Mouse (Mus musculus) midbrain, embryonic 14.5 days (tissue): ENCODE results near the gene Hoxb4. TPM values are rescaled to one million over a fixed set of nuclear protein-coding genes. Genes with fewer than 3 reads are reported as not detected.

Source experiments
- ATAC-seq: fragments of 200-750 bp; cut with Nextera tagmentation; 2 replicates; pipeline ENCODE4 v1.8.0; 2017; ENCODE audit warnings: moderate number of reproducible peaks, moderate library complexity; ENCODE audit not compliant: low FRiP score, low TSS enrichment
- DNase-seq: peaks from one replicate; pipeline ENCODE4 v3.0.0-alpha.2; 2015
- H3K27ac ChIP-seq: fragments of 300-500 bp; sonication (generic); replicated peaks from 2 replicates; pipeline ENCODE4 v1.5.1; 2014; ENCODE audit warnings: mild to moderate bottlenecking, low read depth, low read length, moderate library complexity
- H3K27me3 ChIP-seq: fragments of 300-500 bp; sonication (generic); 2 replicates; pipeline ENCODE4 v1.6.1; 2014; ENCODE audit warnings: low read length, control low read depth, mixed read lengths; ENCODE audit not compliant: control insufficient read depth, insufficient read depth
- H3K36me3 ChIP-seq: fragments of 300-500 bp; sonication (generic); 2 replicates; pipeline ENCODE4 v1.6.1; 2014; ENCODE audit warnings: low read length, control low read depth; ENCODE audit not compliant: control insufficient read depth, insufficient read depth
- H3K4me1 ChIP-seq: fragments of 300-500 bp; sonication (generic); 2 replicates; pipeline ENCODE4 v1.6.1; 2014; ENCODE audit warnings: mild to moderate bottlenecking, antibody characterized with exemption, low read length, control low read depth; ENCODE audit not compliant: control insufficient read depth, insufficient read depth
- H3K4me2 ChIP-seq: fragments of 300-500 bp; sonication (generic); 2 replicates; pipeline ENCODE4 v1.6.1; 2014; ENCODE audit warnings: mild to moderate bottlenecking, low read length, moderate library complexity
- H3K4me3 ChIP-seq: fragments of 300-500 bp; sonication (generic); replicated peaks from 2 replicates; pipeline ENCODE4 v1.5.1; 2014; ENCODE audit warnings: low read depth, low read length
- H3K9ac ChIP-seq: fragments of 300-500 bp; sonication (generic); replicated peaks from 2 replicates; pipeline ENCODE4 v1.6.1; 2014; ENCODE audit warnings: mild to moderate bottlenecking, low read length, moderate library complexity
- H3K9me3 ChIP-seq: fragments of 300-500 bp; sonication (generic); 2 replicates; pipeline ENCODE4 v1.6.1; 2016; ENCODE audit warnings: low read length, control low read depth, mixed read lengths; ENCODE audit not compliant: control insufficient read depth
- WGBS: fragments of 180-500 bp; shearing (Covaris S2); extraction: QIAGEN DNeasy Blood & Tissue Kit; methylation state at CpG from one replicate; pipeline ENCODE4 v1.1.7; 2014; 5-methylcytosine and 5-hydroxymethylcytosine counted together
- polyA plus RNA-seq: library from polyadenylated mRNA; unstranded; fragments of >200 nt; fragmentation: Nextera tagmentation; extraction: Ambion mirVana; gene quantifications from 2 replicates; pipeline ENCODE4 v1.2.1, GENCODE M21; 2014

Gene Hoxb4
- polyA plus RNA-seq, 1 experiment from 2014 or later = not detected

GRCm38 (mm10) chr11:96342576-96342930 lies 24.5 kb downstream of the Hoxb4 start:
- ATAC-seq (no peak), DNase-seq (no peak)
- 1% methylated on average over 4 of the region's 4 CpGs for WGBS
- Histone ChIP-seq H3K9ac (no peak overlapping the region), H3K27me3 (peaks cover 95% of the 10 kb centered on the region), H3K9me3 (no peaks in the 10 kb centered on the region), H3K4me3 (no peak overlapping the region), H3K4me1 (no peaks in the 10 kb centered on the region), H3K36me3 (no peaks in the 10 kb centered on the region), H3K27ac (no peak overlapping the region), H3K4me2 (no peak overlapping the region)

DNA sequence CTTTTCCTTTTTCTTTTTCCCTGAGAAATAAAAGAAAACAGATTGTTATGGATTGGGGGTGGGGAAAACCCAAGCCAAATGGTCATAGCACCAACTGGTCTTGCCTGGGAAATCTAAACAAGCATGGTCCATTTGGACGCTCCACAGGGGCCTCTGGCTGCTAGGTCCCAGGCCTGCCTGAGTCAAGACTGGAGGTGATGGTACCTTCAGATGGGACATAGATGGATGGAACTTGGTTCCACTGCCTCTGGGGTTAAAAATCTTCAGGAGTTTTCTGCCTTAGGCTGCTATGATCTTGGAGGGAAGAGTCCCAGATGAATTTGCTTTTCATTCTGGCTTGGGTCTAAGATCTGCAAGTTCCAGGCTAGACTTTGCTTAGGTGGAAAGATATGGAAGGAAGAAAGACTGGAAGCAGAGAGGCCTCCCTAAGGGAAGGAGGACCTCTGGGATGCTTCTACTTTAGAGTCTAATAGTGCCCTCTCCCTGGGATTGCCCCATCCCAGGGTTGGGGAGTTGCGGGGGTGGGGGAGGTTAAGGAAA lies 25.2 kb downstream of the Hoxb4 start:
- Histone ChIP-seq H3K9me3 (no peaks in the 10 kb centered on the region), H3K27ac (no peak overlapping the region), H3K36me3 (no peaks in the 10 kb centered on the region), H3K4me2 (no peak overlapping the region), H3K27me3 (peaks cover 95% of the 10 kb centered on the region), H3K4me3 (no peak overlapping the region), H3K9ac (no peak overlapping the region), H3K4me1 (no peaks in the 10 kb centered on the region)
- ATAC-seq (no peak), DNase-seq (no peak)
- WGBS = 6% methylated on average over 2 of the region's 2 CpGs

DNA sequence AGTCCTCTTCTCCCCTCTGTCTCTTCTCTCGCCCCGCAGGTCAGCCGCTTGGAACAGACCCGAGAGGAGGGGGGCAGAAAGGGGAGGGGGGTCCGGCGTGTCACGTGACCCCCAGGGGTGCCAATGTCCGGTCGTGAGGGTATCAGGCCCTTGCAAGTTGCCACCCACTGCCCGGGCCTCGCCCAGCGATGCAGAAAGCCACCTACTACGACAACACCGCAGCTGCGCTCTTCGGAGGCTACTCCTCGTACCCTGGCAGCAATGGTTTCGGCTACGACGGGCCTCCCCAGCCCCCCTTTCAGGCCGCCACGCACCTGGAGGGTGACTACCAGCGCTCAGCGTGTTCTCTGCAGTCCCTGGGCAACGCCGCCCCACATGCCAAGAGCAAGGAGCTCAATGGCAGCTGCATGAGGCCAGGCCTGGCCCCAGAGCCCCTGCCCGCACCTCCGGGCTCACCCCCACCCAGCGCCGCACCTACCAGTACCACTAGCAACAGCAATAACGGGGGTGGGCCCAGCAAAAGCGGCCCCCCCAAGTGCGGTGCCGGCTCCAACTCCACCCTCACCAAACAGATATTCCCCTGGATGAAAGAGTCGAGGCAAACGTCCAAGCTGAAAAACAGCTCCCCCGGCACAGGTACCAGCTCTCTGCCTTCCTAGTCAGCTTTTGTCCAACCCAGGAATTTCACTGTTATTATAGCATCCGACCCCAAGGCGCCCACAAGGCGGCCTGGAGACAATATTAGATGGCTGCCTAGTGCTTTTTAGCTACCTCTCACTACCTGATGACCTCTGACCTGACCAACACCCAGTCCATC lies 26.2 kb downstream of the Hoxb4 start:
- DNase-seq (no peak), ATAC-seq (no peak)
- H3K27ac ChIP-seq = no peak overlapping the region
- H3K9me3 ChIP-seq = no peaks in the 10 kb centered on the region
- H3K9ac ChIP-seq = no peak overlapping the region
- H3K4me1 ChIP-seq = no peaks in the 10 kb centered on the region
- H3K36me3 ChIP-seq = no peaks in the 10 kb centered on the region
- peaks cover 95% of the 10 kb centered on the region for H3K27me3 ChIP-seq
- no peak overlapping the region for H3K4me2 ChIP-seq
- no peak overlapping the region for H3K4me3 ChIP-seq
- 2% methylated on average over 39 of the region's 40 CpGs for WGBS

GRCm38 (mm10) chr11:96344878-96345159 lies 26.8 kb downstream of the Hoxb4 start:
- no peaks in the 10 kb centered on the region for H3K9me3 ChIP-seq
- H3K36me3 ChIP-seq = no peaks in the 10 kb centered on the region
- ATAC-seq (no peak), DNase-seq (no peak)
- H3K4me3 ChIP-seq = no peak overlapping the region
- no peak overlapping the region for H3K9ac ChIP-seq
- peaks cover 95% of the 10 kb centered on the region for H3K27me3 ChIP-seq
- H3K27ac ChIP-seq = no peak overlapping the region
- H3K4me1 ChIP-seq = no peaks in the 10 kb centered on the region
- WGBS = under 1% methylated on average over 6 of the region's 6 CpGs
- no peak overlapping the region for H3K4me2 ChIP-seq

DNA sequence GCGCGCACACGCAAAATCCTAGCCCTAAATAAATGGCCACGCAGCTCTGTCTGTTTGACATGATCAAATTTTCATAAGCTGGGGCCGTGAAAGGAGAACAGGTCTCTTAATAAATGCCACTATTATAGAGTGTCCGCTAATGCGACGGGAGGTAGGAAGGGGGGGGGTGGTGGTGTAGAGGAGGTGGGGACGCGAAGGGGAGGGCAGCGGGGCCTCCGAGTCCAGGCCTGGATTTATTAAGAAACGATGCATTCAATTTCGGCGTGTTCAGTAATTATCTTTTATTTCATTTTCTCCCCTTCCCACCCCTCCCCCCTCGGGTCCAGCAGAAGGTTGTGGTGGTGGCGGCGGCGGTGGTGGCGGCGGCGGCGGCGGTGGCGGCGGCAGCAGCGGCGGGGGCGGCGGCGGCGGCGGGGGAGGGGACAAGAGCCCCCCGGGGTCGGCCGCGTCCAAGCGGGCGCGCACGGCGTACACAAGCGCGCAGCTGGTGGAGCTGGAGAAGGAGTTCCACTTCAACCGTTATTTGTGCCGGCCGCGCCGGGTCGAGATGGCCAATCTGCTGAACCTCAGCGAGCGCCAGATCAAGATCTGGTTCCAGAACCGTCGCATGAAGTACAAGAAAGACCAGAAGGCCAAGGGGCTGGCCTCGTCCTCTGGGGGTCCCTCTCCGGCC lies 27.3 kb downstream of the Hoxb4 start:
- H3K9me3 ChIP-seq = no peaks in the 10 kb centered on the region
- H3K9ac ChIP-seq = no peak overlapping the region
- no peak for ATAC-seq
- no peak for DNase-seq
- H3K36me3 ChIP-seq = no peaks in the 10 kb centered on the region
- WGBS = under 1% methylated on average over 56 of the region's 56 CpGs
- no peak overlapping the region for H3K4me3 ChIP-seq
- H3K4me2 ChIP-seq = no peak overlapping the region
- no peaks in the 10 kb centered on the region for H3K4me1 ChIP-seq
- peaks cover 95% of the 10 kb centered on the region for H3K27me3 ChIP-seq
- H3K27ac ChIP-seq = no peak overlapping the region

DNA sequence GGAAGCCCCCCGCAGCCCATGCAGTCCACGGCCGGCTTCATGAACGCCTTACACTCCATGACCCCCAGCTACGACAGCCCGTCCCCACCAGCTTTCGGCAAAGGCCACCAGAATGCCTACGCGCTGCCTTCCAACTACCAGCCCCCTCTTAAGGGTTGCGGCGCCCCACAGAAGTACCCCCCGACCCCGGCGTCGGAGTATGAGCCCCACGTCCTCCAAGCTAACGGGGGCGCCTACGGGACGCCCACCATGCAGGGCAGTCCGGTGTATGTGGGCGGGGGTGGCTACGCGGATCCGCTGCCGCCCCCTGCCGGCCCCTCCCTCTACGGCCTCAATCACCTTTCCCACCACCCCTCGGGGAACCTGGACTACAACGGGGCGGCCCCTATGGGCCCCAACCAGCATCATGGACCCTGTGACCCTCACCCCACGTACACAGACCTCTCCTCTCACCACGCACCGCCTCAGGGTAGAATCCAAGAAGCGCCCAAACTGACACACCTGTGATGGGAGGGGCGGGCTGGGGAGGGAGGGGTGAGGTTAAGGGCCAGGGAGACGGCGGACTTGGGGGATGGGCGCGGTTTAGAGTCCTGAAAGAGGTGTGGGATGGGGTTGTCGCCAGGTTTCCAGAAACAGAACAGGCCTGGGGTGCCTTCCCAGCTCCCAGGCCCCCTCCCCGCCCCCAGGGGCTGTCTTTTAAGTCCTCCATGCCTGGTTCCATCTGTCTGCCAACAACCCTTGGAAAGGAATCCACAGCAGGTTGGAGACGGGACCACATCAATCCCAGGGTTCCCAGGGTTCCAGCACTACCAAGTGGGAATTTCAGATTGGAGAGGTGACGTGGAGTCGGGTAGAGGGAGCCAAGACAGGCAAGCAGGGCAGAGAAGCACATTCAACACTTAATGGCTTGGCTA lies 28.1 kb downstream of the Hoxb4 start:
- no peak for DNase-seq

DNA sequence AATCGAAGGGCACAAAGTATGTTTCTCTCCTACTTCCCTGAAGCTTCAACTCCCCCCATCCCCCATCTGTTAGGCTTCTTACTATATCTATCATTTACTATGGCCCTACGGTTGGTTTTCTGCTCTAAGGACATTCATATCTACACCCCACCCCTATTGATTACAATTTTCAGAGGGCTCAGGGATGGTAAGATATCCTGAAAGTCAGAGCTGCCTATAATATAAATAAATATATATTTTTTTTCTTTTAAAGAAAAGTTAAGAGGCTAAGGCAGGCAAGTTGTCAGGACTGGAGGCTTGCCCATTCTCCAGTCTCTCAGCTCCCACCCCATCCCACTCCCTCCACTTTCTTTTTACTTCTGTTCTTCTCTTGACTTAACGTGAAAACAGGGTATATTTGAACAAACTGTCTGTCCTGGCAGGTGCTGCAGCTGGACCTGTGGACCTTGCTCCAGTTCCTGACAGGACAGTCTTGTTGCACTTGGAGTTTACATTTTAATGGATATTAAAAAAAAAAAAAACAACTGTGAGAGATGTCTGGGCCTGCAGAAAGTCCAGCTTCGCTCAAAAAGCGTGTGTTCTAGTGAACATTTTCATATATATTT lies 29.0 kb downstream of the Hoxb4 start:
- Histone ChIP-seq H3K9ac (no peak overlapping the region), H3K27ac (no peak overlapping the region), H3K9me3 (no peaks in the 10 kb centered on the region), H3K4me2 (no peak overlapping the region), H3K27me3 (peaks cover 97% of the 10 kb centered on the region), H3K36me3 (no peaks in the 10 kb centered on the region), H3K4me1 (no peaks in the 10 kb centered on the region), H3K4me3 (no peak overlapping the region)
- ATAC-seq (no peak), DNase-seq (no peak)
- WGBS = 7% methylated on average over 5 of the region's 5 CpGs

More for the DNA sequence above, 28.1 kb downstream of the Hoxb4 start:
- Histone ChIP-seq H3K9ac (no peak overlapping the region), H3K27me3 (peaks cover 96% of the 10 kb centered on the region), H3K27ac (no peak overlapping the region), H3K36me3 (no peaks in the 10 kb centered on the region), H3K4me2 (no peak overlapping the region), H3K4me3 (no peak overlapping the region), H3K9me3 (no peaks in the 10 kb centered on the region), H3K4me1 (no peaks in the 10 kb centered on the region)
- no peak for ATAC-seq
- WGBS = 1% methylated on average over 45 of the region's 45 CpGs

DNA sequence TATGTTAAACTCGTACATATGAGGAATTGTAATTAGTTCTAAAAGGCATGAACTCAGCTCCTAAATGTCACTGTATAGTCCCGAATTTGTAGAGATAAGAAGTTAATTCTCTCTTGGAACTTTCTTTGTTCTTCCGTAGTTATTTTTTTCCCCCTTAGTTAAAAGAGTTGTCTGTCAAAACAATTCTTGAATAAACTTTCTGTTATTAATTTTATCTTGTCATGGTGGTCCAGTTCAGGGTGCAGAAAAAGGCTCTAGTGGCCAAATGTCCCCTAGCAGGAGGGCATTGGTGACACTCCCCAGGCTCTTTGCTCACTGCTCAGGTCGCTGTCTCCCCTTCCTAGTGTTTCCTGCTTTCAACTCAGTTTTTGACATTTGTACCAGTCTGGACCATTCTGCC lies 29.6 kb downstream of the Hoxb4 start:
- WGBS = 8% methylated on average over 4 of the region's 4 CpGs
- Histone ChIP-seq H3K4me1 (no peaks in the 10 kb centered on the region), H3K9ac (no peak overlapping the region), H3K4me2 (no peak overlapping the region), H3K27ac (no peak overlapping the region), H3K9me3 (no peaks in the 10 kb centered on the region), H3K27me3 (peaks cover 98% of the 10 kb centered on the region), H3K36me3 (no peaks in the 10 kb centered on the region), H3K4me3 (no peak overlapping the region)
- DNase-seq (no peak), ATAC-seq (no peak)
